Mouse (Mus musculus): ENCODE results near the gene Magi2.

- TF ChIP-seq EP300 (IDR thresholded peaks at IDR 0.05; ENCODE audit: low read depth) (no peak), CTCF (IDR thresholded peaks at IDR 0.05; ENCODE audit: low read depth) (no peak)
These were observed 380.9 kb downstream of the Magi2 start for GRCm38 (mm10) chr5:19607700-19608099.
